Mouse (Mus musculus) CD4-positive naive resting alpha-beta T cell, adult 57 days (primary cell): ENCODE data around the gene Mx1. TPM values are rescaled to one million over a fixed set of nuclear protein-coding genes. Genes with fewer than 3 reads are reported as not detected.

ENCODE experiments used
- total RNA-seq: library from RNA; stranded (reverse); gene quantifications from one replicate; pipeline ENCODE4 v1.2.4, GENCODE M21; 2023

The Mx1 gene
- 10.5 TPM for total RNA-seq

DNA sequence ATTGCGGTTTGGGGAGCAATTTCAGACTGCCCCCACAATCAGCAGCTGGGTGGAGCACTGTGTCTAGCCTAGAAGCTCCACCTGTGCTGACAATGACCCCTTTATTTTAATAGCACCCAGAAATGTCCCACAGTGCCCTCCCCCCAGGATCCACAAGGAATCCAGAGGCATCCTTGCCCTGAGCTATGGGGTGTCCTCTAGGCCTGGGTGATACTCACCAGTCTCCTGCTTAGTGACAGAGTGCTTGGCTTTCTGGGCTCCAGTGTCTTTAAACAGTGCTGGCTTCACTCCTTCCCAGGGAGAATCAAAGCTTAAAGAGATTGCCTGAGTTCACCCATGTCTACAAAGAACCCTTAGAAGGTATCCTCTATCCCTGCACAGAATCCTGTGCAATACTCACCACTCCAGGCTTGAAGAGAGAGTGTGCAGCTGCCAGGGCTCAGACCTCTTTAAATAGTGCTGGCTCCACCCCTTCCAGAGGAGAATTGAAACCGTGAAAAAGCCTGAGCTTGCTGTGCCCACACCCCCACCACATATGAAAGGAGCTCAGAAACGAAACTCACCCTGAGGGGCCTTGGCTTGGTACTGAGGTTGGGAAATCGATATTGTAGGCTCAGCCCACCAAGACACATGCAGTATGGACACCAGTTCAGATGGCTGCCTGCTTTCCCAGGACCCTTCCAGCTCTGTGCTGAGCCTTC, at the start of gene Mx1:
TSS of gene Mx1 (minus strand) at position 427 of the 701 bp plus-strand sequence.

Other genes with a start within 250 kb of the Mx1 start
- gene Bace2, start 106.2 kb downstream of the Mx1 start, total RNA-seq: 0.50 TPM
- not detected for gene Fam3b, start 51.9 kb upstream of the Mx1 start, total RNA-seq
- gene Tmprss2, start 148.3 kb upstream of the Mx1 start, total RNA-seq: not detected